Comparison of ENCODE assay signal across 7 mouse cellular contexts in the genomic region with DNA sequence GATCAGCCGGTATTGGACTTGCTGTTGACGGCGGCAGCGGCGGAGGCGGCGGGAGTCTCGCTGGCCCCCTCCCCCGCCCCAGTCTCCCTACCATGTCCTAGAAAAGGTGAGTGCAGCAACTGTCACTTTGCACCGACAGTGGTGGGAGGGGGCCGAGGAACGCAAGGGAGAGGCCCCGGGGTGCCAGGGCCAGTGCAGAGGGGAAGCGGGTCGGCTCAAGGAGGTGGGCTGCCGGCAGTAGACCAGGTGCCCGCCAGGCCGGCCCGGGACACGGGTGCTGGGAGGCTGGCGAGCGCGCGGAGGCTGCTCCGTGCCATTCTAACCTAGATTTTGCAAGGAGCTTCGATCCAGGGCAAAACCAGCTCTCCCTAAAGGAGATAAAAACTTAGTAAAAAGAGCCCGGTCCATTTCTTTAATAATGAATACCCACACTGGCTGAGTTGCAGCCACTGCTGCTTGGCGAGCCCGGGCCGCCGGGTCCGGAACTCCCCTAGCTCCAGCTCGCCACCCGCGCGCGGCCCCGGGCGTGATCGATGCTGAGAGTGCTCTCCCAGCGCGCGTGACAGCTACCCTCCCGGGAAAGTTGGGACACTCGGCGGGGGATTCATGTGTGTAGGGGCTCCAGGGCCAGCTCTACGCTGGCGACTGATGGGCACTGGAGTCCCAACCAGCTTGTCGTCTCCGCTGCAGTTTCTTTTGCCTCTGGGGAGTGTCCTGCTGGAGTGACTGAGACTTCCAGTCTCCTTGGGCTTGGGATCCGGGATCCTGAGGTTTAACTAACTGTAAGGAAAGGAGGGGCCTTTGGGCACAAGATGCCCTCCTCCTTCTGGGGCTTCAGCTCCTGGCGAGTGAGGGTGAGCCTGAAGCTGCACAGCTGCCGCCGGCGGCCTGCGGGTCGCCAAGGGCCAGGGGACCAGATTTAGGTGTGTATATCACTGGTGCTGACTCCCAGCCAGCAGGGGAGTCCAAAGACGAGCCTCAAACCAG. TPM values are rescaled to one million over a fixed set of nuclear protein-coding genes. Genes with fewer than 3 reads are reported as not detected.
DNase-seq lines count a peak whose midpoint lies in the region; ATAC-seq lines count a peak whose summit lies in the region.

No protein-coding gene starts in this region.

- H3K27me3 ChIP-seq in hindbrain, embryonic 13.5 days = peaks cover 54% of the 10 kb centered on the region

- H3K4me2 ChIP-seq in hindbrain, embryonic 13.5 days = peak overlapping the region; percentile 100

- WGBS in hindbrain, embryonic 13.5 days = under 1% methylated on average over 58 of the region's 58 CpGs

- peak overlapping the region; percentile 71 for H3K4me3 ChIP-seq in hindbrain, embryonic 13.5 days

- H3K27ac ChIP-seq in hindbrain, embryonic 13.5 days = no peak overlapping the region

- H3K36me3 ChIP-seq in hindbrain, embryonic 13.5 days = no peaks in the 10 kb centered on the region

- DNase-seq in ZHBTc4 (ENCODE audit: low read depth, low spot score) = peak; percentile 56
- DNase-seq in cerebellum, adult 8-10 months = peak; percentile 57
- DNase-seq in frontal cortex, postnatal 36 days (ENCODE audit: low spot score in 2 of 2) = peak; percentile 40 to 57
- DNase-seq in layer of hippocampus, postnatal 10 days (ENCODE audit: low spot score in 2 of 2) = peak; percentile 61 to 62
- DNase-seq in lung, postnatal 10 days = peak; percentile 47
- peak; percentile 23 to 29 for DNase-seq in right cerebral cortex, postnatal 36 days (ENCODE audit: low spot score in 2 of 2)

- ATAC-seq in hindbrain, embryonic 13.5 days (ENCODE audit: low FRiP score) = no peak

- H3K9me3 ChIP-seq in hindbrain, embryonic 13.5 days = no peaks in the 10 kb centered on the region

- peak overlapping the region; percentile 79 for H3K9ac ChIP-seq in hindbrain, embryonic 13.5 days

- H3K4me1 ChIP-seq in hindbrain, embryonic 13.5 days (replicated peaks) = peaks cover 33% of the 10 kb centered on the region

RNA-seq across cellular contexts. Expression of gene Nr3c2, which starts 1.2 kb away (rescaled TPM):
- polyA plus RNA-seq in hindbrain, embryonic 13.5 days (2015; fragmentation: Nextera tagmentation; extraction: Ambion mirVana) = 2.3 and 3.4 TPM in 2 replicates
- 100 to 1,000 TPM in 1 of 2 experiments, 10 to 100 TPM in 1; 99.2 to 107 TPM for total RNA-seq in layer of hippocampus, postnatal 10 days (2021)
